Mouse (Mus musculus) ovary, postnatal 14 days (tissue): ENCODE measurements around the gene C1qtnf2.

Experiments used
- DNase-seq: peaks from one replicate; pipeline ENCODE4 v3.0.0; 2022; ENCODE audit warnings: low spot score

The C1qtnf2 gene

GRCm38 (mm10) chr11:43474225-43474774 is at the start of gene C1qtnf2:
Gene C1qtnf2, plus strand, starts transcription at chr11:43474276.
- peak; percentile 27 for DNase-seq

GRCm38 (mm10) chr11:43424386-43424785 is 49.7 kb upstream of the C1qtnf2 start:
- DNase-seq = no peak

- no peak for DNase-seq
Measured at GRCm38 (mm10) chr11:43425166-43425709, 48.8 kb upstream of the C1qtnf2 start.

- peak; percentile 45 for DNase-seq
Measured at GRCm38 (mm10) chr11:43425824-43426413, 48.2 kb upstream of the C1qtnf2 start, which contains the start of gene Pttg1. Gene Pttg1, minus strand, starts transcription at chr11:43426251.

GRCm38 (mm10) chr11:43426414-43426884 is 47.6 kb upstream of the C1qtnf2 start:
- DNase-seq = peak; percentile 18

GRCm38 (mm10) chr11:43433254-43434023 is 40.6 kb upstream of the C1qtnf2 start, which contains the start of gene Slu7:
Gene Slu7, plus strand, starts transcription at chr11:43433744.
- peak; percentile 57 for DNase-seq

- DNase-seq = no peak
Measured at GRCm38 (mm10) chr11:43434024-43434407, 40.1 kb upstream of the C1qtnf2 start.

- no peak for DNase-seq
Measured at GRCm38 (mm10) chr11:43441121-43441520, 33.0 kb upstream of the C1qtnf2 start.

- no peak for DNase-seq
Measured at GRCm38 (mm10) chr11:43443183-43443582, 30.9 kb upstream of the C1qtnf2 start.

- DNase-seq = no peak
Measured at GRCm38 (mm10) chr11:43449916-43450315, 24.2 kb upstream of the C1qtnf2 start.

- no peak for DNase-seq
Measured at GRCm38 (mm10) chr11:43451322-43451721, 22.8 kb upstream of the C1qtnf2 start.

- no peak for DNase-seq
Measured at GRCm38 (mm10) chr11:43452266-43452665, 21.8 kb upstream of the C1qtnf2 start.

- no peak for DNase-seq
Measured at GRCm38 (mm10) chr11:43463204-43463603, 10.9 kb upstream of the C1qtnf2 start.

GRCm38 (mm10) chr11:43470118-43470517 is 4.0 kb upstream of the C1qtnf2 start:
- no peak for DNase-seq

- no peak for DNase-seq
Measured at GRCm38 (mm10) chr11:43470881-43471820, 2.9 kb upstream of the C1qtnf2 start.

- no peak for DNase-seq
Measured at GRCm38 (mm10) chr11:43473115-43473514, 961 bp upstream of the C1qtnf2 start.

GRCm38 (mm10) chr11:43473635-43474224 is 346 bp upstream of the C1qtnf2 start:
- DNase-seq = no peak

- no peak for DNase-seq
Measured at GRCm38 (mm10) chr11:43479376-43479775, 5.3 kb downstream of the C1qtnf2 start.

GRCm38 (mm10) chr11:43480561-43480960 is 6.5 kb downstream of the C1qtnf2 start:
- DNase-seq = no peak

- DNase-seq = no peak
Measured at GRCm38 (mm10) chr11:43481672-43482522, 7.8 kb downstream of the C1qtnf2 start.
